Mouse (Mus musculus) heart, adult 2 months (tissue): ENCODE results near the gene Nhlh2. TPM values are rescaled to one million over a fixed set of nuclear protein-coding genes. Genes with fewer than 3 reads are reported as not detected.

ENCODE experiments used
- DNase-seq, 2 experiments: peaks; one replicate each; pipeline ENCODE4 v3.0.0; 2021
- H3K27ac ChIP-seq: fragments of 200-600 bp; 2 replicates; pipeline ENCODE4 v1.8.1; 2022
- H3K27me3 ChIP-seq: fragments of 200-500 bp; 2 replicates; pipeline ENCODE4 v1.6.1; 2012; ENCODE audit warnings: mild to moderate bottlenecking, low read length, inconsistent platforms, mixed read lengths; ENCODE audit not compliant: control insufficient read depth, insufficient read depth
- H3K36me3 ChIP-seq: fragments of 200-500 bp; 2 replicates; pipeline ENCODE4 v1.6.1; 2012; ENCODE audit warnings: low read length, inconsistent platforms; ENCODE audit not compliant: control insufficient read depth, insufficient read depth
- H3K4me1 ChIP-seq: fragments of 200-500 bp; 2 replicates; pipeline ENCODE4 v1.6.1; 2011; ENCODE audit warnings: low read length; ENCODE audit not compliant: control insufficient read depth, insufficient read depth
- H3K4me3 ChIP-seq: fragments of 200-600 bp; 2 replicates; pipeline ENCODE4 v1.8.1; 2022
- H3K79me2 ChIP-seq: fragments of 200-500 bp; replicated peaks from 2 replicates; pipeline ENCODE4 v1.6.1; 2012; ENCODE audit warnings: mild to moderate bottlenecking, inconsistent platforms, low read length, moderate library complexity, mixed read lengths; ENCODE audit not compliant: control insufficient read depth, insufficient read depth
- H3K9ac ChIP-seq: fragments of 200-500 bp; 2 replicates; pipeline ENCODE4 v1.6.1; 2012; ENCODE audit warnings: low read depth, mild to moderate bottlenecking, control low read depth, inconsistent platforms, low read length, mixed read lengths
- CTCF ChIP-seq: fragments of 200-600 bp; IDR thresholded peaks from 2 replicates; pipeline ENCODE4 v1.8.1; 2022; ENCODE audit warnings: antibody characterized with exemption, mild to moderate bottlenecking, moderate library complexity
- EP300 ChIP-seq: fragments of 200-500 bp; IDR thresholded peaks from 2 replicates; pipeline ENCODE4 v1.6.1; 2011; ENCODE audit warnings: low read depth, low read length, control low read depth; ENCODE audit not compliant: insufficient read depth
- POLR2A ChIP-seq: fragments of 200-500 bp; IDR thresholded peaks from 2 replicates; pipeline ENCODE4 v1.6.1; 2011; ENCODE audit warnings: mild to moderate bottlenecking, low read depth, low read length, control low read depth; ENCODE audit not compliant: insufficient read depth
- WGBS: fragments of 180-500 bp; shearing (Covaris S2); methylation state at CpG from one replicate; pipeline ENCODE4 v1.1.7; 2018; 5-methylcytosine and 5-hydroxymethylcytosine counted together
- intact Hi-C: fragments of 180-260 bp; cut with DNase I; formaldehyde crosslinking; loops from one replicate; pipeline ENCODE4 v1.15.1; 2025
- polyA plus RNA-seq: library from polyadenylated mRNA; depleted of rRNA; stranded (reverse); fragments of >200 nt; gene quantifications from 2 replicates; pipeline ENCODE4 v1.2.3, GENCODE M21; 2012
- total RNA-seq, 2 experiments: library from RNA; stranded (reverse); gene quantifications; 2 replicates each; pipeline ENCODE4 v1.2.3; 2021

Nhlh2 gene
- total and polyA plus RNA-seq, 3 experiments, result not detected

- Histone ChIP-seq H3K4me1 (no peaks in the 10 kb centered on the region), H3K27ac (no peak overlapping the region), H3K36me3 (no peaks in the 10 kb centered on the region), H3K27me3 (no peaks in the 10 kb centered on the region), H3K79me2 (no peaks in the 10 kb centered on the region), H3K4me3 (no peak overlapping the region), H3K9ac (no peak overlapping the region)
- intact Hi-C loops, result no loop called here
- WGBS, result 71% methylated on average over 10 of the region's 10 CpGs
- TF ChIP-seq EP300 (no peak), POLR2A (no peak), CTCF (no peak)
- DNase-seq, result no peak
Measured at GRCm38 (mm10) chr3:101978299-101978994, 31.4 kb upstream of the Nhlh2 start.

GRCm38 (mm10) chr3:101983917-101984316 is 26.0 kb upstream of the Nhlh2 start:
- no peak for DNase-seq
- Histone ChIP-seq H3K36me3 (no peaks in the 10 kb centered on the region), H3K9ac (no peak overlapping the region), H3K27ac (no peak overlapping the region), H3K4me1 (no peaks in the 10 kb centered on the region), H3K4me3 (no peak overlapping the region), H3K79me2 (no peaks in the 10 kb centered on the region), H3K27me3 (no peaks in the 10 kb centered on the region)
- TF ChIP-seq POLR2A, result no peak
- no peak for TF ChIP-seq EP300
- no peak for TF ChIP-seq CTCF
- intact Hi-C loops, result no loop called here
- 55% methylated on average over 4 of the region's 4 CpGs for WGBS

GRCm38 (mm10) chr3:101985634-101986033 is 24.2 kb upstream of the Nhlh2 start:
- no peaks in the 10 kb centered on the region for H3K4me1 ChIP-seq
- no peak overlapping the region for H3K9ac ChIP-seq
- no peaks in the 10 kb centered on the region for H3K27me3 ChIP-seq
- 78% methylated on average over 8 of the region's 8 CpGs for WGBS
- TF ChIP-seq POLR2A (no peak), CTCF (no peak), EP300 (no peak)
- H3K4me3 ChIP-seq, result no peak overlapping the region
- intact Hi-C loops, result no loop called here
- H3K36me3 ChIP-seq, result no peaks in the 10 kb centered on the region
- no peak overlapping the region for H3K27ac ChIP-seq
- no peaks in the 10 kb centered on the region for H3K79me2 ChIP-seq
- DNase-seq, result no peak

GRCm38 (mm10) chr3:101990136-101990535 is 19.7 kb upstream of the Nhlh2 start:
- TF ChIP-seq CTCF, result no peak
- no peak for TF ChIP-seq POLR2A
- TF ChIP-seq EP300, result no peak
- 61% methylated on average over 3 of the region's 3 CpGs for WGBS
- no peak overlapping the region for H3K9ac ChIP-seq
- H3K36me3 ChIP-seq, result no peaks in the 10 kb centered on the region
- H3K4me1 ChIP-seq, result no peaks in the 10 kb centered on the region
- H3K27me3 ChIP-seq, result no peaks in the 10 kb centered on the region
- H3K27ac ChIP-seq, result no peak overlapping the region
- H3K4me3 ChIP-seq, result no peak overlapping the region
- DNase-seq, result no peak
- H3K79me2 ChIP-seq, result no peaks in the 10 kb centered on the region
- intact Hi-C loops, result no loop called here

- Histone ChIP-seq H3K4me3 (no peak overlapping the region), H3K4me1 (no peaks in the 10 kb centered on the region), H3K27me3 (no peaks in the 10 kb centered on the region), H3K79me2 (no peaks in the 10 kb centered on the region), H3K9ac (no peak overlapping the region), H3K27ac (no peak overlapping the region), H3K36me3 (no peaks in the 10 kb centered on the region)
- no peak for TF ChIP-seq EP300
- DNase-seq, result no peak
- intact Hi-C loops, result no loop called here
- WGBS, result 72% methylated on average over 6 of the region's 6 CpGs
Measured at GRCm38 (mm10) chr3:101990995-101991516, 18.8 kb upstream of the Nhlh2 start.

DNA sequence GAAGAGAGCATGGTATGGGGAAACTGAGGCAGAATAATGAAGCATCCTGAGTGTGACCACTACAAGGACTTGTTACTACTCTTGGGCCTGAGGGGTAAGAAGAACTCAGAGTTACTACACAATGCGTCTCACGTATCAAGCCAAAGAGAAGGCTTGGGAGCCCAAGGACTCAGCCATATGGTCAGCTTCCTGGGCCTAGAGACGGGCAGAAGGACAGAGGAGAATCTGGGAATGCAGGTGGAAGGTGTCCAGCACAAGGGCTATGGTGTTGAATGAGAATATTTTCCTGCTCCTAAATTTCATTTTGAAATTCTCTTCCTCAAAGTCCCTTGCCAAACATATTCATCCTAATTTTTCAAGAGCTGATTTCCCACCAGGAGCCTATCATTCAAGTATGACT is 12.0 kb upstream of the Nhlh2 start:
- H3K4me1 ChIP-seq, result no peaks in the 10 kb centered on the region
- no peak for DNase-seq

More for the DNA sequence above, 12.0 kb upstream of the Nhlh2 start:
- H3K4me3 ChIP-seq, result no peak overlapping the region
- no peaks in the 10 kb centered on the region for H3K36me3 ChIP-seq
- 87% methylated on average over 3 of the region's 3 CpGs for WGBS
- H3K9ac ChIP-seq, result no peak overlapping the region
- TF ChIP-seq EP300, result no peak
- TF ChIP-seq CTCF, result no peak
- no peak for TF ChIP-seq POLR2A
- intact Hi-C loops, result no loop called here
- no peaks in the 10 kb centered on the region for H3K79me2 ChIP-seq
- no peak overlapping the region for H3K27ac ChIP-seq
- H3K27me3 ChIP-seq, result no peaks in the 10 kb centered on the region
